12 mouse cellular contexts compared by ENCODE assay signal in genomic region chr1:68134943-68135342, GRCm38 (mm10).
"Had no signal": no experiment of that assay in that cellular context is flagged by ENCODE, and none has a peak within 500 bp of the region (broad histone marks: within the 10 kb centered on the region; RNA-seq: fewer than 3 reads in every experiment).

No protein-coding gene starts in this region.

- DNase-seq: retina, postnatal 1 day; right cerebral cortex, adult 18-20 months; right cerebral cortex, postnatal 14 days; right cerebral cortex, postnatal 25 days; right cerebral cortex, postnatal 4 days; spleen, adult 18-20 months; thymus, adult 18-20 months; thymus, adult 2 months; thymus, postnatal 14 days; thymus, postnatal 25 days; thymus, postnatal 36 days; thymus, postnatal 4 days had no signal
